Mouse (Mus musculus) layer of hippocampus, postnatal 10 days (tissue): ENCODE measurements around the gene Kctd12. TPM values are rescaled to one million over a fixed set of nuclear protein-coding genes. Genes with fewer than 3 reads are reported as not detected.

Source experiments
- DNase-seq, 2 experiments: peaks; one replicate each; pipeline ENCODE4 v3.0.0; 2021; ENCODE audit warnings: low spot score in 2 of 2
- microRNA-seq, 2 experiments: library from miRNA; unstranded; fragments of <30 nt; microRNA quantifications; one replicate each; pipeline ENCODE4 v1.2.0; 2021
- total RNA-seq, 2 experiments: library from RNA; stranded (reverse); gene quantifications; 2 replicates each; pipeline ENCODE4 v1.2.3; 2021

The Kctd12 gene
- total RNA-seq, 2 experiments from 2014 or later, result 90.5 to 105 TPM

DNA sequence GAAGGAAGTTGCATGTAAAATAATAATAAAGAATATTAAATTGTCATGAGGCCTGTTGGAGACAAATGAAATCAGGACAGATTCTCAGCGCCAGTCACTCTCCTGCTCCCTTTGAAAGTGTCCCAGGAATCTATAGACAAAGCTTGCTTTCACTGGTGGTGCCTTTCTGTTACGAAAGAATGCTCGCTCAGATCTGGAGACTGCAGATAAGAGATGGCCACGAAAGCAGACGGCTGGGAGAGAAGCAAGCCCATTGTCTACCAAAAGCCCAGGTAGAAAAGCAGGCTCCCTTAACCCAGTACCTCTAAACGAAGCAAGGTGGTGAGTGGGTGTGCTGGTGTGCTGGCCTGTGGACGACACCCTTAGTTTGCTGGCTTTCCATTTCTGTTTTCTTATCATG, 16.2 kb downstream of the Kctd12 start:
- no peak for DNase-seq

- DNase-seq, result no peak
These were observed 16.6 kb downstream of the Kctd12 start for GRCm38 (mm10) chr14:102965841-102966240.

- no peak for DNase-seq
These were observed 20.4 kb downstream of the Kctd12 start for GRCm38 (mm10) chr14:102962019-102962418.

GRCm38 (mm10) chr14:102953511-102953910, 28.9 kb downstream of the Kctd12 start:
- DNase-seq, result no peak

DNA sequence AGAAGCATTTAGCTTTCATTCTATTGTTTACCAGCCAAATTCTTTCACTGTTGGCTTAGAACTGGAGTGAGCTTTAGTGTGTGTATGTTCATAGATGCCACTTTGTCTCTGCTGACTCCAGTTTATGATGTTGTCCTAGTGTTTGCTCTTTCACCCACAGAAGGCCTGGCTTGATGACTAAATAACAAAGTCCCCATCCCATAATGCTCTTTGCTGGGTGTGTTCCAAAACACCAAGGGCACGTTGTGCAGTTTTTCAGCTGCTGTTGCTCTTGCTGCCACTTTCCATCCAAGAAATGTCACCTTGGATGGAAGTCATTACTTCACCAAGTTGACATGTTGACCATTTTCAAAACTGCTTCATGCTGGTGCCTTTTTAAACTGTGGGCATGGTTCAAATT, 30.5 kb downstream of the Kctd12 start:
- DNase-seq, result no peak

DNA sequence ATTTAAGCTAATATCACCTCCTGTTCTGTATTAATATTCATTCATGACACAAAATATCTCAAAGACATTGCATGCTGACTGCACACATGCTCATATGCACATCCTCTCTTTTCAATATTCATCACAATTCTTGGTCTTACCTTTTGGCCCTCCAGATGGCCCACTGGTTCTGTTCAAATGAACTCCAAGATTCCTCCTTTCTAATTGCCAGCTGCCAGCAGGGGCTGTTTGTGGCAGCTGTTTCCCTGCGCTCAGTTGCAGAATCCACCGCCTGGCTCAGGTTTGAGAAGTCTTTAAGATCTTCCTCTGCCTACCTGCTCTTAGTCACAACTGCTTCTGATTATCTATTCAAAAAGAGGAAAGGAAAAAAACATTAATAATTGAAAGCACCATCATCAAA, 34.6 kb downstream of the Kctd12 start:
- DNase-seq, result no peak

GRCm38 (mm10) chr14:102942222-102942843, 40.1 kb downstream of the Kctd12 start:
- no peak for DNase-seq

DNA sequence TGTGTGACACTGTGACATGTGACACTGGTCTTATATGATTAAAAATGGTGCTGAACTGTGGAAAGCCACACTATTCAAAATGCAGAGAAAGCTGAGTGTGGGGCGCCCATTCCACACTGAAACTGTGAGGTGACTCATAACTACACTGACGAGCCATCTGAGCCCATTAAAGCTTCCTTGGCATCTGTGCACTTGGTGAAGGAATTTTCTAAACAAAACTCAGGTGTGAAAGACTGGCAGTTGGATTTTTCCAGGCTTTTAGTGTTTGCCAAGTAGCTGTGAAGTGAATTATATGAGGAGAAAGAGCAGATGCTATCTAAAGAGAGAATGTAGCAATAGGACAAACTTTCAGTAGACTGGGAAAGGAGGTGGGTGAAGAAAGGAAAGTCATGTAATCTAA, 47.6 kb downstream of the Kctd12 start:
- no peak for DNase-seq

DNA sequence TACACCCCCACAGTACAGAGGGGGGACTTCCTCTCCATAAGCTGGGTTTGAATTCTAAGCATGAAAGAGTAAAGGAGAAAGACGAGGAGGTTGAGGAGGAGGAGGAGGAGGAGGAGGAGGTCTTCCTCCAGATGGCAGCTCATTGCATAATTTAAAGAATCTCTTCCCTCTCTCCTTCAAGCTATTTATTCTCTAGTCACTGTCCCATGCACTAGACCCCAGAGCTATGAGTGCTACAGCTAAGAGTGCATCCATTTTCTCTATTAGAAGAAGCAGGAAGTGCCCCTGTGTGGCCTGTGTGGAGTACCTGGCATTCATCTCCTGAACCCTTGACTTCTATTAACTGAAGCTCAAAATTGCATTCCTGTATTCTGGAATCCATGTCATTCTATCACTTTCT, 51.5 kb downstream of the Kctd12 start:
- peak in 1 of 2 experiments; percentile 3 for DNase-seq

- DNase-seq, result peak in 1 of 2 experiments; percentile 4
These were observed 52.9 kb downstream of the Kctd12 start for GRCm38 (mm10) chr14:102929545-102929944.

- peak in 1 of 2 experiments; percentile 2 for DNase-seq
These were observed 54.5 kb downstream of the Kctd12 start for GRCm38 (mm10) chr14:102927847-102928466.

Small RNA genes lying within 50 kb of the gene (microRNA-seq; reads per million reads assigned to microRNA genes)
- 3.3 to 3.8 reads per million in 2 experiments for gene Mir5130

Other genes starting within 250 kb of the Kctd12 start
- not detected for gene Acod1, start 64.3 kb upstream of the Kctd12 start, total RNA-seq
- 1 to 10 TPM; 6.5 to 6.9 TPM for gene Cln5, start 87.6 kb upstream of the Kctd12 start, total RNA-seq
- 10 to 100 TPM; 66.6 to 80.9 TPM for gene Fbxl3, start 116.9 kb upstream of the Kctd12 start, total RNA-seq